Mouse (Mus musculus): ENCODE results near the gene Ltc4s.

The Ltc4s gene

DNA sequence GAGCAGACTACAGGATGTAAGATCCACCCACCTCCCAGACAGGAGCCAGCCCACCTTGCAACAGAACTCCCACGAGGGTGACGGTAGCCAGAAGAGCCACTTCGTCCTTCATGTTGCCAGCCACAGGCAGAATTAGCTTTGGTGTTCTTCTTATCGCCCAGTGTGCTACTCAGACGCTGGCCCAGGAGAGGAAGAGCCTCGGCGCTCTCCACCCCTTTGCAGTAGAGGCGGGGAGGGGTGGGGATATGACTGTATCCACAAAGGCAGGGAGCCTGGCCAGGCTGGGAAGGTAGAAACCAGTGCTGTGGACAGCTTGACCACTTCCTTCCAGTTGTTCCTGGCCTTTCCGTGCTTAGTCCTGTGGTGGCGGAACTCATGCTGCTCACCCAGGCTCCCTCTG lies at the start of gene Ltc4s:
Ltc4s (minus strand) TSS at position 293 of the 400 bp plus-strand sequence.
- no peak for DNase-seq

DNA sequence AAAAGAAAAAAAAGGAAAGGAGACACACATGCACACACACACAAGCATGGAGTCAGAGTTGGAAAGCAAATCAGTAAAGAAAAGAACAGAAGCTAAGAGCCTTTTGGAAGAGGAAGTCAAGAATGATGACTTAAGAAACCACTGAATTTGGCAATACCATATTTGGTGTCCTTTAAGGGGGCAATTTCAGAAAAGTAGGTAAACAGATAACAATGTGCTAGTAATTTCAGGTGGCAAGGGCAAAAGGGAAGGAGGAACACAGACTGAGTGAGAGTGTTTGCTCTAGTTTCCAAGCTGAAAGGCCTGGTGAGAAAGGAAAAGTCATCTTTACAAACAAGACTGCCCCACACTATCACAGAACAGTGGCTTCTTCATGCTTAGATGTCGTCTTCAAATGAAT lies 48.0 kb upstream of the Ltc4s start:
- DNase-seq = no peak

DNA sequence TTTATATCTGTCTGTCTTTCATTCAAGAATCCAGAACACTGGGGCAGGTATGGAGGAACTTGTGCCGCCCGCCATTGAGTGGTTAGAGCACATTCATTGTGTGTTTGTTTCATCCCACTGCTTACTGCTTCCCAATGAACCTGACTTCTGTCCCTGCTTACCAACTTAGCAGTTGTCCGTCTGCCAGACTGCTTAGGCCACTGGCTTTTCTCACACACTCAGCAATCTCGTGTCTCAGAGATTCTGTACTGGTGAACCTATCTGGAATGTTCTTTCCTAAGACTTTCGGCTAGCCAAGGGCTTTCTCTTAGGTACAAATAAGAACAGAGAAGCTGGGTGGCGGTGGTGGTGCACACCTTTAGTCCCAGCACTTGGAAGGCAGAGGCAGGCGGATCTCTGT lies 47.3 kb upstream of the Ltc4s start:
- peak; percentile 42 for DNase-seq

DNA sequence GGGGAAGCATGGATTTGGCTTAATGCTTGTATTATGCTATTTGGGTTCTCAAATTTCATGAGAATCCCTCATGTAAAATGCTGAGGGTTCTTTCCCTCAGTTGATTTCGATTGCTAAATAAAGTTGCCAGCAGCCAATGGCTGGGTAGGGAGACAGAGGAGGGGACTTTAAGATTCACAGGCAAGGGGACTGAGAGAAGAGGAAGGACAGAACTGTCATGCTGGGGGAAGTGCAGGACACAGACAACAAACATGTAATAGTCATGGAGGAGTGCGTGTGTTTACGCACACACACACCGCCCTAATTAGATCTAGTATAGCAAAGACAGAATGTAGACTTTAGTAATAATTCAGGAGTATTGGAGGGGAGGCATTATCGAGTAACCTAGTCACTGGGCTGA lies 46.8 kb upstream of the Ltc4s start:
- no peak for DNase-seq

DNA sequence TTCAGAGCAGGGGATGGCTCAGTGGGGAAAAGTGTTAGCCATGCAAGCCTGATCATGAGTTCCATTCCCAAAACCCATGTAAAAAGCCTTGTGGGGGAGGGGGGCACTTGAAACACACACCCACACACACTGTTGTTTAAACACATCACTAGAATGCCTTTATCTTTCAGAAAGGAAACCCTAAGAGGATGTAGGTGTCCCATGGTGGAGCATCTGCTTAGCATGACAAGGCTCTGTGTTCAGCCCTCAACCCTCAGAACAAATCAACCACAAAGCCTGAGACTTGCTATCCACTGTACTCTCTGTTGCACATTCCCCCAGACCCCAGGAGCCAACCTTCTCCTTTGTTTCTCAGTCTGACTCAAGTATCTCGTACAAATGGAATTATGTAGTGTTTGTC lies 41.6 kb upstream of the Ltc4s start:
- no peak for DNase-seq

DNA sequence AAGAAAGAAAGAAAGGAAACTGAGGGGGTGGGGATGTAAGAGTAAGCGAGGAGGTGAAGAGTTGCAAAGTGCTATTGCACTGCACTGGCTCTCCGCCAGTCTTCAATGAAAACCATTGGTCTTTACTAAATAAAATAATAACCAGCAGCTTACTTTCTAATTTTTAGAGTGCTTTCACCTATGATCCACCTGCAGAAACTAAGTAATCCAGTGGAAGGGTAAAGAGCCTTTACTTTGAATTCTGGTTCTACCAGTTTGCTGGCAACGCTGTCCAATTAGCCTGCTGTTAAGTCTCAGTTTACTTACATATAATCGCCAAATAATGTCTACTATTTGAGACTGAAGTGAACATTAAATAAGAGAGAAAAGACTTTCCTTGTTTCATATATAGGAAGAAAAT lies 40.6 kb upstream of the Ltc4s start:
- no peak for DNase-seq

DNA sequence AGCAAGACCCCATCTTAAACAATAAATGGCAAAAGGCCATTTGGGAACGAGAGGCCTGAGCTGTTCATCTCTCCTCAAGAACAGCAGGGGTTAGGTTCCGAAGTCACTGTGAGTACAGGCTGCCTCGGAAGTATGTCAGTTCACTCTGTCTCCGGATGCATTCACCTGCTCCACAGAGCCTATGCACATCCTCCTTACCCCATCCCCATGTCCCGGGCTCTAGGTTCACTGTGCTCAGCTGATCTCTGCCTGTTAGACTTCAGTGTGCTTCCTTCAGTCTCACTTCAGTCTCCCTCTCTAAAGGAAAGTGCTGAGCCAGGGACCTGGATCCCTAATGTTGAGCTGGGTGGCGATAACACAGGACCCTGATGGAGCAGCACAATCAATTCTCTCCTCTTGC lies 39.3 kb upstream of the Ltc4s start:
- DNase-seq = no peak

DNA sequence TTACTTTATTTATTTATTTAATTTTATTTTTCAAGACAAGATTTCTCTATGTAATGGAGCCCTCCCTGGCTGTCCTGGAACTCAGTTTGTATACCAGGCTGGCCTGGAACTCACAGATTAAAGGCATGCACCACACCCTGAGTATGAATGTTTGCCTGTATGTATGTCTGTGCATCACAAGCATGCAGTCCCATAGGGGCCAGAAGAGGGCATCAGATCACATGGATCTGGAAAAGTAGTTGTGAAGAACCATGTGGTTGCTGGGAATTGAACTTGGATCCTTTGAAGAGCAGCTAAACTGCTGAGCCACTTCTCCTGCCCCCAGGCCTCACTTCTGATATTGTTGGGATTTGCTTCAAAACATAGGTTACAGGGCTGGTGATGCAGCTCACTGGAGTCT lies 38.6 kb upstream of the Ltc4s start:
- DNase-seq = no peak

DNA sequence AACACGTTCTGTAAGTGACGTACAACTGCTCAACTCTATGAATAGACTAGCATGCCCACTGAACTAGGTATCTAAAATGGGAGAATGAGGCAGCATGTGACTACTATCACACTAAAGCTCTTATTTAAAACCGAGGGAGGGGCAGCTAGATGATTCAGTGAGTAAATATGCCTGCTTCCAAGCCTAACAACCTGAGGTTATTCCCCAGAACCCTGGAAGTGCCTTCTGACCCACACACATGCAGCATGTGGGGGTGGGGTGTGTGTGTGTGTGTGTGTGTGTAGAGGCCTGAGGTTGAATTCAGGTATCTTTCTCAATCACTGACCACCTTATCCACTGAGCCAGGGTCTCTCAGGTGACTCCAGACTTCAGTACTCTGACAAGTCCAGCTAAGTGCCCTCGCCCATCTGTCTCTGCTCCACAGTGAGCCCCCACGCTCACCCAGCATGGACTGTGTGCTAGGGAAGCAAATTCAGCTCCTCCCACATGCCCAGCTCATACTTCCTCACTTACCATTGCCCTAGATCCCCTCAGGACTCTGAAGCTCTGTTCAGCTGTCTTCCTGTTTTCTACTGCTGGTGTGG lies 37.2 kb upstream of the Ltc4s start:
- DNase-seq = no peak

DNA sequence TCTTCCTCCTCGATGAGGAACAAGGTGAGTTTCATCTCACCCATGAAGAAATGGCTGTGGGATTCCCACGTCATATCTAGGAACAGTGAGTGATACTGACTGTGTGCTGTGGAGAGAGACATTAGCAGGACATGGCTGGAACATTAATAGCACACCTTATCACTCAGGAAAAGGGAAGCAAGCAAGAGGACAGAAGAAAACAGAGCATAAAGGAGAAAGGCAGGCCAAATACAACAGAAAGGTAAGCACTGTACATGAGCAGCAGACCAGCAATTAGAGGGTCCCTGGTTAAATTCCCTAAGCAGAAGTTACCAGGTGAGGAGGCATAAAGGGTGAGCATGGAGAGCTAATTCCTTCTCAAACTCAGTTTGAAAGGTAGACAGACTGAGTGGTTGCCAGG lies 36.7 kb upstream of the Ltc4s start:
- DNase-seq = no peak

DNA sequence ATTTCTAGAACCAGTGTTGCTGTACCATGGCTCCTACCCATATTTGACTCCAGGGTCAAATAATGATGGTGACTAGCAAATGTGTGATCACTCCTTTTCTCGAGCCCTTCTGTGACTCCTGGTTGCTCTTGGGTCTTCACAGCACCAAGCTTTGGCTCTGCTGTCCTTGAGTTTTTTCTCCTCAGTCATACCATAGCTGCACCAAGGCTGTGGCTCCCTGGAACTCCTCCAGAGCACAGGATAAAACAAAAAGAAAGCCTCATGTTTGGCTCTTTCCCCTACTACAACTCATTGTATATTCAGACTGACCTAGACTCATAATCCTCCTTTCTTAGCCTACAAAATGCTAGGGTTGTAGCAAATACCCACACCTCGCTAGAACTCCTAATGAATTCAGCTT lies 34.4 kb upstream of the Ltc4s start:
- no peak for DNase-seq

DNA sequence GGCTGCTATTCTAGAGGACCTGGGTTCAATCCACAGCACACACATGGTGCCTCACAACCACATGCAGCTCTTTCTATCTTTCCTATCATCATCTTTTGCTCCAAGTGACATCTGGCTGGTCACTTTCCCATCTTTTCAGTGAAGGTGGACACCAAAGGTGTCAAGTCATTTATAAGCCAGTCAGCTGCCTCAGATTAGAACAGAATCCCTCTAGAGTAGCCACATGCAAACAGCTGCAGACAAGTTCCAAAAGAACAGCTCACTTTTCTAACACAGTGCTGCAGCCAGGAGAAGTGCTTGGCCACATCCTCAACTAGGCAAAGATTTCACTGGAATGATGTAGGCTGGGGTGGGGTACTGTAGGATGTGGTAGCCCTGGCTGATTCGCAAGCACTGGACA lies 31.5 kb upstream of the Ltc4s start:
- no peak for DNase-seq

DNA sequence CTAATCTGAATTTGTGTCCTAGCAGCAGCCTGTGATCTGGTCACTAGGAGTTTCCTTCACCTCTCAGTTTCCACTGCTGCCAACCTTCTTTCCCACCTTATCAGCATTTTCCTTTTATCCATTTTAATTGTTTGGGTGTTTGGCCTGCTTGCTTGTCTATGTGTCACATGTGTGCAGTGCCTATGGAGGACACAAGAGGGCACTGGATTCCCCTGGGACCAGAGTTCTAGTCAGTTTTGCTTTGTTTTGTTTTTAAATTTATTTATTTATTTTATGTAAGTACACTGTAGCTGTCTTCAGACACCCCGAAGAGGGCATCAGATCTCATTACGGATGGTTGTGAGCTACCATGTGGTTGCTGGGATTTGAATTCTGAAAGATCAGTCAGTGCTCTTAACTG lies 30.7 kb upstream of the Ltc4s start:
- peak; percentile 50 for DNase-seq

DNA sequence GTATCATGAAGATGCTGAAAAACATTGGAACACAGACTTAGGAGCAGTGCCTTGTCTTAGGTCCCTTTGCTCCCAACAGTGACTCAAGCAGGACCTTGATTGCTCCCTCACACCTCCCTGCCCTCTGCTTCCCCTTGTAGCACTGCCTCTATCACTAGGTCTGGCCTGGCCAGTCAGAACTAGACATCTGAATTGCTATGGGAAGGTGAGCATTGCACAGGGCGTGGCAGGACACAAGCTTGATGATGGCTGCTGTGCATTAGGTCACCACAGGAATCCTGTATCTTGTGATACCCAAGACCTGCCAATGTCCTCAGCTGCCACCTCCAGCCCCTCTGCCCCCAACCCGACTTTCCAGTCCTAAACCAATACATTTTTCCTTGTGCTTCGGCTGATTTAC lies 28.6 kb upstream of the Ltc4s start:
- DNase-seq = no peak

DNA sequence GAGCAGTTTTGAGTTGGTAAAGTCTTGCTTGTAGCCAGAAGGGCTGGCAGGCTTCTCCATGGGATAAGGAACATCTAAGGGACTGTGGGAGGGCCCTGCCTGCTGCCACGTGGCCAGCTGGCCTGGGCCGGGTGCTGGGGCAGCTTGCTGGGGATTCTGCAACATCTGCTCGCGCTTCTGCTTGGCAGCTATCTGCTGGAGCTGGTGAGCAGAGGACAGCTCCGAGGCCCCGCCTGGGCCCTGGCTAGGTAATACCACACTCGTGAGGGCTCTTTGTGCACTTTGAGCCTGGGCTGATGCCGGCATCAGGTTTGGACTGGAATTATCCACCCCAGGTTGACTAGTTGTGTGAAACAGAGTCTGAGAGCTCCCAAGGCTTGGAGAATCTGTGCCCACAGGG lies 27.5 kb upstream of the Ltc4s start:
- peak; percentile 93 for DNase-seq

DNA sequence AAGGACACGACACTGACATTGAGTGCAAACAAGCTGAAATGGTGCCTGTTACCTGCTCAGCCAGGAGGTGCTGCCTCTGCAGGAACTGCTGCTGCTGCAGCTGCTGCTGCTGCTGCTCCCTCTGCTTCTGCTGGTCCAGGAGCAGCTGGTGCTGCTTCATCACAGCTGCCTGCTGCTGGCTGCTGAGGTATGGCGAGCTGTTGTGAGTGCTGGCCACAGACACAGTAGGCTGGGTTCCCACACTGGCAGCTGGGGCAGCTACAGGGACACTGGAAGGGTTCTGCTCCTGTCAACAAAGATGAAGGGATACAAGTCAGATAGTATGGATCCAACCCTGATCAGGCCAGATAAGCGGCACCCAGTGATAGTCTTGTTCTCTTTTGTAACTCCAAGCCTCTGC lies 24.8 kb upstream of the Ltc4s start:
- no peak for DNase-seq

DNA sequence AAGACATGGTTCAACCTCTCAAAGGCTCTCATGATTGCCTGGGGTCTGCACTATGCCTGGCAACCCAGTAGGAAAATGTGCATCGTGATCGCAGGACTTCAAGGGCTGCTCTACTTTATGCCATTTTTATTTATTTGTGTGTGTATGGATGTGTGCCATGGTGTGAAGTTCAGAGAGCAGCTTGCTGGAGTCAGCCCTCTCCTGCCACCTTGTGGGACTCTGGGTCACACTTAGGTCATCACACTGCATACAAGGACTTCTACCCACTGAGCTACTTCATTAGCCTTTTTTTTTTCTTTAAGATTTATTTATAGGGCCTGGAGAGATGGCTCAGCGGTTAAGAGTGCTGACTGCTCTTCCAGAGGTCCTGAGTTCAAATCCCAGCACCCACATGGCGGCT lies 23.6 kb upstream of the Ltc4s start:
- peak; percentile 72 for DNase-seq

DNA sequence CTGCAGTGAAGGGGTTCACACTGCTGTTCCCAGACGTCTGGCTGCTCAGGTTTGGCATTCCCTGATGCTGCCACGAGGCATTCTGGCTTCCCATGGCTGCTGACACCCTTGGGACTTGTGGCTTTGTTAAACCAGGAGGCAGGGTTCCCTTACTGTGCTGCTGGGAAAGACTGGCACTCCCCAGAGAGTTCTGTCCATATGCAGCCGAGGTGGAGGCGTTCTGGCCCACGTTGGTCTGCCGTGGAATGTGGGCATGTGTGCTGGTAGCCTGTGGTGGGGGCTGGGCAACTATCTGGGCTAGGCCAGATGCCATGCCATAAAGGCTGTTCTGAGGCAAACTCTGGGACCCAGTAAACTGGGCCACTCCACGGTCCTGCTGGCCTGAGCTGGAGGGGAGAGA lies 19.9 kb upstream of the Ltc4s start:
- no peak for DNase-seq

DNA sequence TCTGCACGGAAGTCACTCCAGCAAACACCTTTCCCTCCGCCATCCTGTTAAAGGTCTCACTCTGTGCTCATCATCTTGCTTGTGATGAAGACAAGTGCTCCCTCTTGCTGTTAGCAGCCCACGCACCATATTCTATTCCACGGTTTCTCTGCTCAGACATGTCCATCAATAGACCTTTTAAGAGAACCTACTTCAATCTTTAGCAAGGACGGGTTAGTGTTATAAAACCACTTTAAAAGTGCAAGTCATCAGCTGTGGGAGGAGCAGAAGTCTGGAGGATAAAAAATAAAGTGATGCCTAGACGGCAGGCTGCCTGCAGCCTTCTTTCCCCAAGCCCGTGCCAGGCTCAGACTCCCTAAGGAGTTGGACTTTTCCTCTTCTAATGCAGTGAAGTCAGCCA lies 18.2 kb upstream of the Ltc4s start:
- no peak for DNase-seq

DNA sequence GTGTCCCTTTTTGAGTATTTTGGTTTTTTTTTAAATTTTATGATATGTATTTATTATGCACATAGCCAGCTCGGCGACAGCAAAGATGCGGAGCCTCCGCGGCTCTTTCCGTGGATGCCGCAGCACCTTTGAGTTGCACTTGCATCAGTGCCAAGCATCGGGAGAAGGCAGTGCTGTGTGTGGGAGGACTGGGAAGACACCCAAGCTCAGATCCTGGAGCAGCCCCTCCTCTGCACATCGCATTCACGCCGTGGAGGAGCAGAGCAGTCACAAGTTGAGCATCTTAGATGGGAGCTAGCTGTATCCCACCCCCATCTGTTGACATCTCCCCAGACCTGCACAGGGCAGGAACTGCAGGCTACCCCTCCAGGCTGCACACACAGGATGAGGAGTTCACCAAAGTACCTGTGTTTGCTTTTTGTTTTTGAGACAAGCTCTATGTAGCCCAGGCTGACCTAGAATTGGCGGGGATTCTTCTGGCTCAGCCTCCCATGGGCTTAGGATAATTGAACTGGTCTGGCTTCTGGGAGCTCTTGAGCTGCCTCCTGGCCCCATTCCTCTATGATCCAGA lies 15.7 kb upstream of the Ltc4s start:
- DNase-seq = no peak

DNA sequence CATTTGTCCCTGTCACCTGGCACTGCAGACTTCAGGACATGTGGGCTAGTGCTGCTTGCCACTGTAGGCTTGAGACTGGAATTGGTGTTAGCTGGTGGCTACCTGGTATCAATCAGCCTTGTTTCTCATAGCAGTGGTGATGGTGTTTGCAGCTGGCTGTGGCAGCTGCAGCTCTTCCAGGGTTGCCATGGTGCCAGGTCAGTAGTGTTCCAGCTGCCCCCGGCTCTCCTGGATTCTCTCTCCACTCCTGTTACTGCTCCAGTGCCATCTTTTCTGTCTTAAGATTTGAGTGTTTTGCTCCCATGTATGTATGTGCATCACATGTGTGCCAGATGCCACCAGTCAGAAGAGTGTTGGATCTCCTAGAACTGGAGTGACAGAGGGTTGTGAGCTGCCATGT lies 15.0 kb upstream of the Ltc4s start:
- no peak for DNase-seq

DNA sequence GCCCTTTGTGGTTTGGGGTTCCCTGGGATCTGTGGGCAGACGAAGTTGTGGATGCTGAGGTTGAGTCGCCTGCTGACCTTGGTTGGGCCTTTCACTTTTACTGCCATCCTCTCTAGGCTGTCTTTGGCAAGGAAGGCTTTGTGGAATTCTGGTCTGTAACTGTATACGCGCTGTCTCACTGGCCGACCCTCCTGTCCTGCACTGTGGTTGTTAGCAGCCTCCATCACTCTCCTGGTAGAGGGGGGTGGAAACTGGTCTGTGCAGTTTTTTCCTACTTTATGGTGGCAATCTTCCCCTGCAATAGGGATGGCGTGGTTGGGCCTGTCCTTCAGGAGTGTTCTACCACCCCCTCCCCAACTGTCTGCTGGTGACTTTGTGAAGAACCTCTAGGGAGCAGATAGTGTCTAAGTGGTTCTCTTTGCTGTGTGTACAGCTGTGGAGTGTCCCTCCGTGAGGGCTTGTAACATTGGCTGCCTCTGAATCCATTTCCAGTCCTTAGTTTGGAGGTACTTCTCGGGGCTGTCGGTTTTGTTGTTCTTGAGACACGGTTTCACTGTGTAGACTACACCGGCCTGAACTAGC lies 14.4 kb upstream of the Ltc4s start:
- DNase-seq = no peak

DNA sequence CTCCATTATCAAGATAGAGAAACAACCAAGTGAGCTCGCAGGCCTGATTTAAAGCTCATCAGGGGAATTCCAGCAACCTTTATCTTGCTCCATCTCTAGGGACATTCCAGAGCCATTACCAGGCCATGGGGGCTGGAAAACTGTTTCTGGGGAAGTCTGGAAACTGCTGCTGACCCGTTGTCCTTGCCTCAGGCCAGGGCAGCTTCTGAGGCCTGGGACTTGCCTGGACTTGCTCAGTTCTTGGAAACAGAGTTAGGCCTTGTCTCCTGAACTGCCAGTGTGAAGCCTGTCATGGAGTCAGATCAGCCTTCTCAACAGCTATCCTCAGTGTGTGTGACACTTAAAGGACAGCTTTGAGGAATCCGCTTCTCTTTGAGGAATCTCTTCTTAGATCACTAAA lies 13.8 kb upstream of the Ltc4s start:
- peak; percentile 65 for DNase-seq

DNA sequence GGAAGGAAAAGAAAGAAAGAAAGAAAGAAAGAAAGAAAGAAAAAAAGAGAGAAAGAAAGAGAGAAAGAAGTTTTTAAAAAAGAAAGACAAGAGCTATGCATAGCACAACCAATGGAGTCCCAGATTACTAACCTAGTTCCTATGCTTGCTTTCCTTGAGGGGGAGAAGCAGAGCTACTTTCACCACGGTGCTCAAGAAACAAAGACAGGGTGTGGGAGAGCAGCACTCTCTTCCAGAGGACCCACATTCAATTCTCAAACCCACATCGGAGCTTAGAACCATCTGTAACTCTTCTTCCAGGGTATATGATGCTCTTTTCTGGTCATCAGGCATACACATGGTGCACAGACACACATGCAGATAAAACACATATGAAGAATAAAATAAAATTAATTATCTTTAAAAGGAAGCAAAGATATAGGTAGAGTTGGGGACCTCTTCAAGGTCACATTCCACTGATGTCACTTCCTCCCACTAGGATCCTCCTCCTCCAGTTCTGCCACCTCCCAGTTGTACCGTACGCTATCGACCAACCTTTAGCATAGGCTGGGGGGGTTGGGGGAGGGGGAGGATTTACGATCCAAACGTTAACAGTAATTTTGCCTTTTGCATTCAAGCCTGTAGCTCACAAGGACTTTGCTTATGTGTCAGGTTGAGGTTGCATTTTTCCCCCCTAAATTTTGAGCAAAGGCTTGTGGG lies 10.2 kb upstream of the Ltc4s start:
- DNase-seq = no peak

DNA sequence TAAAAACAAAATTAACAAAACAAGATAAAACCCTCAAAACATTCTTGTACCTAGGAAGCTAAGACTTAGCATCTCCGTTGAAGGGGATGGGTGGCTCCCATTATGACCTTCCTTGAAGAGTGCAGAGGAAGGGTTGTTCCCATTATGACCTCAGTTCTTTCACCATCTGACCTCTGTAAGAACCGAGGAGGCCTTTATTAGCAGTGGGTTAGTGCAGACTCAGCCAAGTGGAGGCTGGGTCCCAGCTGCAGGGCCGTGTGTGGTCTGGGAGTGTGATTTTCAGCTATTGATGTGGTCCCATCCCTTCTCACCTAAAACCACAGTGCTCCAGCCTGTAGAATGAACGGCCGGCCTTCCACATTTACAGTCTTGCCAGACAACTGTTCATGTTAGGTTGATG lies 6.9 kb upstream of the Ltc4s start:
- no peak for DNase-seq

Data from kidney, adult 9 months (tissue).